Mouse (Mus musculus): Measurements from ENCODE around the gene Pla2g15.

Pla2g15 gene

GRCm38 (mm10) chr8:106135672-106136071 is 14.5 kb upstream of the Pla2g15 start:
- peak; percentile 63 to 67 for DNase-seq

- peak; percentile 93 to 96 for DNase-seq
These were observed 13.8 kb upstream of the Pla2g15 start, which contains the start of gene Esrp2 for GRCm38 (mm10) chr8:106136156-106137130. Gene Esrp2, minus strand, starts transcription at chr8:106136974.

- DNase-seq, result peak; percentile 46 to 60
These were observed 12.8 kb upstream of the Pla2g15 start for GRCm38 (mm10) chr8:106137218-106137905.

- DNase-seq, result peak; percentile 86 to 87
These were observed 12.2 kb upstream of the Pla2g15 start for GRCm38 (mm10) chr8:106137906-106138477.

GRCm38 (mm10) chr8:106138616-106139015 is 11.6 kb upstream of the Pla2g15 start:
- no peak for DNase-seq

- DNase-seq, result no peak
These were observed 10.0 kb upstream of the Pla2g15 start for GRCm38 (mm10) chr8:106140191-106140590.

GRCm38 (mm10) chr8:106140769-106141168 is 9.4 kb upstream of the Pla2g15 start:
- peak; percentile 77 to 91 for DNase-seq

- DNase-seq, result no peak
These were observed 4.9 kb upstream of the Pla2g15 start for GRCm38 (mm10) chr8:106145331-106145730.

- no peak for DNase-seq
These were observed 4.2 kb upstream of the Pla2g15 start for GRCm38 (mm10) chr8:106146014-106146413.

GRCm38 (mm10) chr8:106147868-106148565 is 2.2 kb upstream of the Pla2g15 start:
- DNase-seq, result peak; percentile 49 to 56

- no peak for DNase-seq
These were observed 1.2 kb upstream of the Pla2g15 start for GRCm38 (mm10) chr8:106149025-106149424.

- DNase-seq, result no peak
These were observed 428 bp downstream of the Pla2g15 start for GRCm38 (mm10) chr8:106150653-106151000.

GRCm38 (mm10) chr8:106151041-106151440 is 842 bp downstream of the Pla2g15 start:
- no peak for DNase-seq

GRCm38 (mm10) chr8:106152876-106153275 is 2.7 kb downstream of the Pla2g15 start:
- no peak for DNase-seq

- DNase-seq, result no peak
These were observed 7.2 kb downstream of the Pla2g15 start for GRCm38 (mm10) chr8:106157419-106157818.

GRCm38 (mm10) chr8:106158381-106158780 is 8.2 kb downstream of the Pla2g15 start:
- no peak for DNase-seq

GRCm38 (mm10) chr8:106159876-106160275 is 9.7 kb downstream of the Pla2g15 start:
- DNase-seq, result no peak

- no peak for DNase-seq
These were observed 13.1 kb downstream of the Pla2g15 start for GRCm38 (mm10) chr8:106163251-106163650.

GRCm38 (mm10) chr8:106165460-106165859 is 15.3 kb downstream of the Pla2g15 start:
- peak; percentile 78 to 88 for DNase-seq

- DNase-seq, result peak; percentile 75 to 92
These were observed 18.3 kb downstream of the Pla2g15 start, which contains the start of gene Slc7a6 for GRCm38 (mm10) chr8:106168356-106169016. Gene Slc7a6, plus strand, starts transcription at chr8:106168857.

GRCm38 (mm10) chr8:106169017-106169933 is 19.1 kb downstream of the Pla2g15 start:
- DNase-seq, result peak in 1 of 2 experiments; percentile 41
